10 mouse cellular contexts compared by ENCODE assay signal in genomic region chr13:94957965-94958364, GRCm38 (mm10). TPM values are rescaled to one million over a fixed set of nuclear protein-coding genes. Genes with fewer than 3 reads are reported as not detected.
DNase-seq lines count a peak whose midpoint lies in the region; ATAC-seq and TF ChIP-seq lines count a peak whose summit lies in the region.
"Had no signal": no experiment of that assay in that cellular context is flagged by ENCODE, and none has a peak within 500 bp of the region (broad histone marks: within the 10 kb centered on the region; RNA-seq: fewer than 3 reads in every experiment).

No protein-coding gene starts in this region.

- H3K36me3 ChIP-seq in hindbrain, postnatal 0 days (ENCODE audit: insufficient read depth, low read length) = no peaks in the 10 kb centered on the region
- H3K36me3 ChIP-seq in hindbrain, embryonic 16.5 days (ENCODE audit: control insufficient read depth, insufficient read depth, low read length) = no peaks in the 10 kb centered on the region
- H3K36me3 ChIP-seq in midbrain, postnatal 0 days (ENCODE audit: insufficient read depth, low read length) = no peaks in the 10 kb centered on the region
- no peaks in the 10 kb centered on the region for H3K36me3 ChIP-seq in midbrain, embryonic 15.5 days (replicated peaks)
- H3K36me3 ChIP-seq: embryonic facial prominence, embryonic 12.5 days had no signal

- H3K4me1 ChIP-seq in hindbrain, postnatal 0 days (ENCODE audit: insufficient read depth, low read length) = no peaks in the 10 kb centered on the region
- no peaks in the 10 kb centered on the region for H3K4me1 ChIP-seq in hindbrain, embryonic 16.5 days (ENCODE audit: control insufficient read depth, insufficient read depth, low read depth, low read length)
- H3K4me1 ChIP-seq in midbrain, postnatal 0 days (ENCODE audit: insufficient read depth, low read length) = no peaks in the 10 kb centered on the region
- no peaks in the 10 kb centered on the region for H3K4me1 ChIP-seq in midbrain, embryonic 15.5 days
- H3K4me1 ChIP-seq: embryonic facial prominence, embryonic 12.5 days had no signal

- TF ChIP-seq CTCF in hindbrain, postnatal 0 days (IDR thresholded peaks at IDR 0.05; ENCODE audit: low read depth) = peak; percentile 54
- peak; percentile 59 for TF ChIP-seq CTCF in midbrain, postnatal 0 days (IDR thresholded peaks at IDR 0.05)
- TF ChIP-seq CTCF in brain, embryonic 14.5 days (IDR thresholded peaks at IDR 0.05; ENCODE audit: borderline replicate concordance, extremely low read depth, insufficient read depth, insufficient read length) = peak; percentile 57; the same call in 1 of the 2 replicates

- ATAC-seq in hindbrain, postnatal 0 days = no peak
- no peak for ATAC-seq in hindbrain, embryonic 16.5 days
- no peak for ATAC-seq in midbrain, postnatal 0 days (ENCODE audit: low FRiP score)
- no peak for ATAC-seq in midbrain, embryonic 15.5 days (replicated peaks)

- H3K9me3 ChIP-seq in hindbrain, postnatal 0 days (ENCODE audit: low read length) = no peaks in the 10 kb centered on the region
- no peaks in the 10 kb centered on the region for H3K9me3 ChIP-seq in hindbrain, embryonic 16.5 days (ENCODE audit: control insufficient read depth, low read length)
- no peaks in the 10 kb centered on the region for H3K9me3 ChIP-seq in midbrain, postnatal 0 days (ENCODE audit: low read length)
- H3K9me3 ChIP-seq in midbrain, embryonic 15.5 days = no peaks in the 10 kb centered on the region
- H3K9me3 ChIP-seq: embryonic facial prominence, embryonic 12.5 days had no signal

- 70% methylated on average over 1 of the region's 1 CpGs for WGBS in hindbrain, postnatal 0 days
- 79% methylated on average over 1 of the region's 1 CpGs for WGBS in hindbrain, embryonic 16.5 days
- WGBS in midbrain, postnatal 0 days = 76% methylated on average over 1 of the region's 1 CpGs
- WGBS in midbrain, embryonic 15.5 days = 71% methylated on average over 1 of the region's 1 CpGs

- H3K27ac ChIP-seq in hindbrain, postnatal 0 days = no peak overlapping the region
- H3K27ac ChIP-seq in hindbrain, embryonic 16.5 days (ENCODE audit: low read depth, low read length) = no peak overlapping the region
- no peak overlapping the region for H3K27ac ChIP-seq in midbrain, postnatal 0 days (ENCODE audit: low read depth, low read length)
- no peak overlapping the region for H3K27ac ChIP-seq in midbrain, embryonic 15.5 days
- H3K27ac ChIP-seq: embryonic facial prominence, embryonic 12.5 days had no signal

- H3K4me3 ChIP-seq in hindbrain, postnatal 0 days (ENCODE audit: low read length) = no peak overlapping the region
- no peak overlapping the region for H3K4me3 ChIP-seq in hindbrain, embryonic 16.5 days (ENCODE audit: low read length)
- H3K4me3 ChIP-seq in midbrain, postnatal 0 days (ENCODE audit: low read depth, low read length) = no peak overlapping the region
- H3K4me3 ChIP-seq in midbrain, embryonic 15.5 days = no peak overlapping the region
- H3K4me3 ChIP-seq: embryonic facial prominence, embryonic 12.5 days had no signal

- no peak overlapping the region for H3K4me2 ChIP-seq in hindbrain, postnatal 0 days (ENCODE audit: low read depth, low read length)
- H3K4me2 ChIP-seq in hindbrain, embryonic 16.5 days (ENCODE audit: low read length) = no peak overlapping the region
- no peak overlapping the region for H3K4me2 ChIP-seq in midbrain, postnatal 0 days (ENCODE audit: low read depth, low read length, poor library complexity, severe bottlenecking)
- H3K4me2 ChIP-seq in midbrain, embryonic 15.5 days = no peak overlapping the region
- H3K4me2 ChIP-seq: embryonic facial prominence, embryonic 12.5 days had no signal

- H3K9ac ChIP-seq in hindbrain, postnatal 0 days (replicated peaks; ENCODE audit: low read length) = no peak overlapping the region
- no peak overlapping the region for H3K9ac ChIP-seq in hindbrain, embryonic 16.5 days (ENCODE audit: low read depth, low read length)
- H3K9ac ChIP-seq in midbrain, postnatal 0 days (replicated peaks; ENCODE audit: low read length, poor library complexity, severe bottlenecking) = no peak overlapping the region
- no peak overlapping the region for H3K9ac ChIP-seq in midbrain, embryonic 15.5 days
- H3K9ac ChIP-seq: embryonic facial prominence, embryonic 12.5 days had no signal

- no peak for TF ChIP-seq POLR2A in brain, embryonic 14.5 days (IDR thresholded peaks at IDR 0.05; ENCODE audit: borderline replicate concordance, extremely low read depth, insufficient read depth, insufficient read length, poor library complexity, severe bottlenecking)

- H3K27me3 ChIP-seq in hindbrain, postnatal 0 days (ENCODE audit: insufficient read depth, low read length) = no peaks in the 10 kb centered on the region
- no peaks in the 10 kb centered on the region for H3K27me3 ChIP-seq in hindbrain, embryonic 16.5 days (replicated peaks; ENCODE audit: control insufficient read depth, insufficient read depth, low read length)
- H3K27me3 ChIP-seq in midbrain, postnatal 0 days (ENCODE audit: insufficient read depth, low read length) = no peaks in the 10 kb centered on the region
- no peaks in the 10 kb centered on the region for H3K27me3 ChIP-seq in midbrain, embryonic 15.5 days (replicated peaks)
- H3K27me3 ChIP-seq: embryonic facial prominence, embryonic 12.5 days had no signal

- DNase-seq in hindbrain, postnatal 0 days (ENCODE audit: low spot score) = peak; percentile 76
- DNase-seq in midbrain, postnatal 0 days (ENCODE audit: low spot score) = peak; percentile 78
- DNase-seq in brain, embryonic 14.5 days (ENCODE audit: low read depth) = peak; percentile 71
- DNase-seq in retina, postnatal 7 days (ENCODE audit: low read depth, low spot score) = peak; percentile 20
- no peak for DNase-seq in cerebellum, adult 9-11 months
- DNase-seq in cerebellum, adult 18-20 months = no peak
- DNase-seq: right cerebral cortex, postnatal 14 days had no signal

RNA-seq across cellular contexts. Expression of gene Wdr41, which starts 18.2 kb away (rescaled TPM):
- 22.2 and 23.7 TPM in 2 replicates for total RNA-seq in hindbrain, postnatal 0 days (2014; rRNA removed)
- polyA plus RNA-seq in hindbrain, postnatal 0 days (2015; fragmentation: Nextera tagmentation; extraction: Ambion mirVana) = 24.8 and 26.6 TPM in 2 replicates
- polyA plus RNA-seq in hindbrain, embryonic 16.5 days (2015; fragmentation: Nextera tagmentation; extraction: Ambion mirVana) = 28.0 and 30.1 TPM in 2 replicates
- total RNA-seq in midbrain, postnatal 0 days (2014; rRNA removed) = 24.3 and 27.8 TPM in 2 replicates
- 25.5 and 26.9 TPM in 2 replicates for polyA plus RNA-seq in midbrain, postnatal 0 days (2015; fragmentation: Nextera tagmentation; extraction: Ambion mirVana)
- polyA plus RNA-seq in midbrain, embryonic 15.5 days (2015; fragmentation: Nextera tagmentation; extraction: Ambion mirVana) = 24.9 and 26.2 TPM in 2 replicates
- 19.4 and 22.9 TPM in 2 replicates for polyA plus RNA-seq in brain, embryonic 14.5 days (2012; rRNA removed)

Comparison
In these comparisons a context has a peak if more than half of its experiments do, and no peak if none do; other contexts are left out.
1. DNase-seq: peak in hindbrain, postnatal 0 days (single experiment), midbrain, postnatal 0 days (single experiment), brain, embryonic 14.5 days (single experiment) and retina, postnatal 7 days (single experiment); none in cerebellum, adult 9-11 months (single experiment) and cerebellum, adult 18-20 months (0 of 2).
2. Peak in every context shown above with its lines, with median percentiles within 50 percentile points of each other: CTCF ChIP-seq.